Mouse (Mus musculus) hindbrain, embryonic 16.5 days (tissue): ENCODE data around the gene Ano1. TPM values are rescaled to one million over a fixed set of nuclear protein-coding genes. Genes with fewer than 3 reads are reported as not detected.

Experiments used
- ATAC-seq: fragments of 200-750 bp; cut with Nextera tagmentation; 2 replicates; pipeline ENCODE4 v1.8.0; 2017; ENCODE audit warnings: moderate TSS enrichment, moderate library complexity
- H3K27ac ChIP-seq: fragments of 300-500 bp; sonication (generic); 2 replicates; pipeline ENCODE4 v1.5.1; 2014; ENCODE audit warnings: low read depth, mild to moderate bottlenecking, control low read depth, low read length, moderate library complexity
- H3K27me3 ChIP-seq: fragments of 300-500 bp; sonication (generic); replicated peaks from 2 replicates; pipeline ENCODE4 v1.6.1; 2014; ENCODE audit warnings: low read length; ENCODE audit not compliant: control insufficient read depth, insufficient read depth
- H3K36me3 ChIP-seq: fragments of 300-500 bp; sonication (generic); 2 replicates; pipeline ENCODE4 v1.6.1; 2014; ENCODE audit warnings: mild to moderate bottlenecking, low read length, moderate library complexity, mixed read lengths; ENCODE audit not compliant: control insufficient read depth, insufficient read depth
- H3K4me1 ChIP-seq: fragments of 300-500 bp; sonication (generic); 2 replicates; pipeline ENCODE4 v1.6.1; 2014; ENCODE audit warnings: low read depth, low read length; ENCODE audit not compliant: control insufficient read depth, insufficient read depth
- H3K4me2 ChIP-seq: fragments of 300-500 bp; sonication (generic); 2 replicates; pipeline ENCODE4 v1.6.1; 2014; ENCODE audit warnings: mild to moderate bottlenecking, low read length, control low read depth, moderate library complexity
- H3K4me3 ChIP-seq: fragments of 300-500 bp; sonication (generic); 2 replicates; pipeline ENCODE4 v1.5.1; 2014; ENCODE audit warnings: mild to moderate bottlenecking, low read length, control low read depth, moderate library complexity
- H3K9ac ChIP-seq: fragments of 300-500 bp; sonication (generic); 2 replicates; pipeline ENCODE4 v1.6.1; 2014; ENCODE audit warnings: low read depth, mild to moderate bottlenecking, control low read depth, low read length, moderate library complexity
- H3K9me3 ChIP-seq: fragments of 300-500 bp; sonication (generic); 2 replicates; pipeline ENCODE4 v1.6.1; 2014; ENCODE audit warnings: mild to moderate bottlenecking, low read length, moderate library complexity; ENCODE audit not compliant: control insufficient read depth
- WGBS: fragments of 180-500 bp; shearing (Covaris S2); extraction: QIAGEN DNeasy Blood & Tissue Kit; methylation state at CpG from one replicate; pipeline ENCODE4 v1.1.7; 2014; 5-methylcytosine and 5-hydroxymethylcytosine counted together
- polyA plus RNA-seq: library from polyadenylated mRNA; unstranded; fragments of >200 nt; fragmentation: Nextera tagmentation; extraction: Ambion mirVana; gene quantifications from 2 replicates; pipeline ENCODE4 v1.2.1, GENCODE M21; 2015

The Ano1 gene
- polyA plus RNA-seq, 1 experiment from 2014 or later: 5.2 TPM

- H3K4me3 ChIP-seq: no peak overlapping the region
- no peak for ATAC-seq
- H3K9ac ChIP-seq: no peak overlapping the region
- H3K27me3 ChIP-seq: no peaks in the 10 kb centered on the region; the same call in none of the 2 replicates
- no peaks in the 10 kb centered on the region for H3K9me3 ChIP-seq
- H3K4me2 ChIP-seq: no peak overlapping the region
- H3K4me1 ChIP-seq: no peaks in the 10 kb centered on the region; the same call in 1 of the 2 replicates
- H3K36me3 ChIP-seq: no peaks in the 10 kb centered on the region
- H3K27ac ChIP-seq: no peak overlapping the region
Observed at GRCm38 (mm10) chr7:144568091-144568490, 183.7 kb downstream of the Ano1 start.

DNA sequence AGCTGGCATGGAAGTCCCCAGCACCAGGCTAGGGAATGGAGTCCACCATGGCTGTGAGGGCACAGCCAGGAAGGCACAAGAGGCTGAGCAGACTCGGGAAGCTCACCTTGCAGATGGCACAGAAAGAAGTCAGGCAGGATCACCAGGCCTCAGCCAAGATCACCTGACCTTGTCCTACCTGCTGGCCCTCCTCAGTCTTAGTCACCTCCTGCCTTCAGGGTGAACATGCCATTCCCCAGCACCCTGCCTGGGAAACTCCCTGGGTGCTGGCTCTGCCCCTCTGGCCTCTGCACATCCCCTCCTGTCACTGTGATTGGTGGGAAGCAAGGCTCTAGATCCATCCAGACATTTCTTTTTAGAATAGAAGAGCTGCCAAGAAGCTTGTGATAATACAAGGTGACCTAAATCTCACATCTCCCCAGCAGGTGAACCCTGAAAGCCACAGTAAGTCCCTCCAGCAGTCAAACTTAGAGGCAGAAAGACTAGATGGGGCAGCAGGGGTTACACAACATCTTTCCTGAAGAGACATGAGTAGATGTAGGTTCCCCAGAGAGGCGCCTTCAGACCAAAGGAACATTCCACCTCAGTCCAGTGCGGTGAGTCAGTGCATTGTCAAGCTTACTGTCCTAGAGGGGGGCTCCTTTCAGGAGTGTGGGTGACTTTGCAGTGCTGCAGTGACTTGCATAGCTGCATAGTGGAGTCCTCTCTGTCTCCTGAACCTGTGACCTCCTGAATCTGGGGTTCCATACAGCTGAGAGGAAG lies 184.7 kb downstream of the Ano1 start:
- WGBS: 64% methylated on average over 2 of the region's 3 CpGs
- Histone ChIP-seq H3K36me3 (no peaks in the 10 kb centered on the region), H3K9me3 (no peaks in the 10 kb centered on the region), H3K9ac (no peak overlapping the region), H3K4me1 (no peaks in the 10 kb centered on the region; the same call in 1 of the 2 replicates), H3K27ac (no peak overlapping the region), H3K27me3 (no peaks in the 10 kb centered on the region; the same call in none of the 2 replicates), H3K4me2 (no peak overlapping the region), H3K4me3 (no peak overlapping the region)
- ATAC-seq: no peak

DNA sequence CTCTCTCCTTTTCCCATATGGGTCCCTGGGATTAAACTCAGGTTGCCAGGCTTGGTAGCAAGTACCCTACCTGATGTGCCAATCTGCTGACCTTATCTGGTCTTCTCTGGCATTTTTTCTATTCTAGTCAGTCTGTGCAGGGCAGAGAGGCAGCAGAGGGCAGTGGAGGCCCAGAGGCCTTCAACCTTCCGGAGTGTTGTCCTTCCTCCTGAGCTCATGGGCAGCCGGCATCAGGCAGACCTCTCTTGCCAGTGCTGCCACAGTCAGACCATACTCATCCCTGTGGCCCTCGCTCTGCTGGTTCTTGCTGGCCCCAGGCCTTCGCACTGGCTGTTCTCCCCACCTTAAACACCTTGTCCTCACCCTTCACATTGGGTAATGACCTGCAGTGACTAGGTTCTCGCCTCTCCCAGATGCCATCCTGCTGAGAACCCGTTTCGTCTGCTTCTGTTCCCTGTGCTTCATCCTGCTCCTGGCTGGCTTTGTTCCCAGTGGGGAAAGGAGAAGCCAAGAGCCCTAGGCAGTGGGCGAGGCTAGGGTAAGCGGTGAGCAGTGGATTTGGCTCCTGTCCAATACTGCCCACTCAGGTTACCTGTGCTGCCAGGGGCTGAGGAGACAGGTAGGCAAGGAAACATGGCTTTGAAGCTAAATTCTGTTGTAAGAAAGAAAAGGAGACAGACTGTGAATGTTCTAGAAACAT lies 188.2 kb downstream of the Ano1 start:
- H3K9ac ChIP-seq: no peak overlapping the region
- no peaks in the 10 kb centered on the region for H3K9me3 ChIP-seq
- 63% methylated on average over 9 of the region's 9 CpGs for WGBS
- H3K4me3 ChIP-seq: no peak overlapping the region
- ATAC-seq: no peak
- H3K27me3 ChIP-seq: no peaks in the 10 kb centered on the region; the same call in none of the 2 replicates
- H3K4me2 ChIP-seq: no peak overlapping the region
- H3K36me3 ChIP-seq: no peaks in the 10 kb centered on the region
- H3K4me1 ChIP-seq: no peaks in the 10 kb centered on the region; the same call in 1 of the 2 replicates
- H3K27ac ChIP-seq: no peak overlapping the region

GRCm38 (mm10) chr7:144562016-144562415 lies 189.8 kb downstream of the Ano1 start:
- Histone ChIP-seq H3K4me3 (no peak overlapping the region), H3K27me3 (no peaks in the 10 kb centered on the region; the same call in none of the 2 replicates), H3K27ac (no peak overlapping the region), H3K9ac (no peak overlapping the region), H3K36me3 (no peaks in the 10 kb centered on the region), H3K4me2 (no peak overlapping the region), H3K9me3 (no peaks in the 10 kb centered on the region), H3K4me1 (no peaks in the 10 kb centered on the region; the same call in 1 of the 2 replicates)
- WGBS: 0% methylated on average over 3 of the region's 3 CpGs
- no peak for ATAC-seq

GRCm38 (mm10) chr7:144560594-144560993 lies 191.2 kb downstream of the Ano1 start:
- ATAC-seq: no peak
- no peaks in the 10 kb centered on the region for H3K36me3 ChIP-seq
- H3K27me3 ChIP-seq: no peaks in the 10 kb centered on the region; the same call in none of the 2 replicates
- no peak overlapping the region for H3K4me2 ChIP-seq
- no peaks in the 10 kb centered on the region for H3K9me3 ChIP-seq
- 93% methylated on average over 4 of the region's 4 CpGs for WGBS
- no peaks in the 10 kb centered on the region; the same call in 1 of the 2 replicates for H3K4me1 ChIP-seq
- no peak overlapping the region for H3K9ac ChIP-seq
- H3K4me3 ChIP-seq: no peak overlapping the region
- no peak overlapping the region for H3K27ac ChIP-seq

GRCm38 (mm10) chr7:144558552-144558951 lies 193.2 kb downstream of the Ano1 start:
- no peak overlapping the region for H3K4me3 ChIP-seq
- no peaks in the 10 kb centered on the region for H3K9me3 ChIP-seq
- no peak for ATAC-seq
- no peak overlapping the region for H3K9ac ChIP-seq
- no peaks in the 10 kb centered on the region; the same call in none of the 2 replicates for H3K27me3 ChIP-seq
- H3K4me2 ChIP-seq: no peak overlapping the region
- WGBS: 49% methylated on average over 6 of the region's 6 CpGs
- H3K4me1 ChIP-seq: peaks cover 4% of the 10 kb centered on the region
- no peaks in the 10 kb centered on the region for H3K36me3 ChIP-seq
- H3K27ac ChIP-seq: no peak overlapping the region

GRCm38 (mm10) chr7:144554123-144554472 lies 197.7 kb downstream of the Ano1 start:
- 23% methylated on average over 8 of the region's 8 CpGs for WGBS
- H3K27ac ChIP-seq: peak overlapping the region; percentile 79
- H3K9me3 ChIP-seq: no peaks in the 10 kb centered on the region
- peak overlapping the region; percentile 82 for H3K4me2 ChIP-seq
- no peak; the same call in 1 of the 2 replicates for ATAC-seq
- peaks cover 25% of the 10 kb centered on the region for H3K4me1 ChIP-seq
- peak overlapping the region; percentile 92 for H3K4me3 ChIP-seq
- H3K36me3 ChIP-seq: 0 out of 2 replicates have a peak, but pooled peaks cover 4% of the 10 kb centered on the region
- H3K9ac ChIP-seq: peak overlapping the region; percentile 80
- H3K27me3 ChIP-seq: no peaks in the 10 kb centered on the region

- no peaks in the 10 kb centered on the region for H3K27me3 ChIP-seq
- peak within 1 kb of the TSS; percentile 79 for H3K27ac ChIP-seq
- peak; percentile 97 for ATAC-seq
- 0 out of 2 replicates have a peak, but pooled peaks cover 4% of the 10 kb centered on the region for H3K36me3 ChIP-seq
- peak within 1 kb of the TSS; percentile 92 for H3K4me3 ChIP-seq
- H3K4me1 ChIP-seq: peaks cover 25% of the 10 kb centered on the region
- no peaks in the 10 kb centered on the region for H3K9me3 ChIP-seq
- under 1% methylated on average over 97 of the region's 97 CpGs for WGBS
- H3K9ac ChIP-seq: peak within 1 kb of the TSS; percentile 99
- peak within 1 kb of the TSS; percentile 82 for H3K4me2 ChIP-seq
Observed at GRCm38 (mm10) chr7:144553237-144554122, 198.3 kb downstream of the Ano1 start, which contains the start of gene Ppfia1. TSS of gene Ppfia1 (minus strand) at chr7:144553729.
